1 mouse cellular context compared by ENCODE assay signal in the genomic region with DNA sequence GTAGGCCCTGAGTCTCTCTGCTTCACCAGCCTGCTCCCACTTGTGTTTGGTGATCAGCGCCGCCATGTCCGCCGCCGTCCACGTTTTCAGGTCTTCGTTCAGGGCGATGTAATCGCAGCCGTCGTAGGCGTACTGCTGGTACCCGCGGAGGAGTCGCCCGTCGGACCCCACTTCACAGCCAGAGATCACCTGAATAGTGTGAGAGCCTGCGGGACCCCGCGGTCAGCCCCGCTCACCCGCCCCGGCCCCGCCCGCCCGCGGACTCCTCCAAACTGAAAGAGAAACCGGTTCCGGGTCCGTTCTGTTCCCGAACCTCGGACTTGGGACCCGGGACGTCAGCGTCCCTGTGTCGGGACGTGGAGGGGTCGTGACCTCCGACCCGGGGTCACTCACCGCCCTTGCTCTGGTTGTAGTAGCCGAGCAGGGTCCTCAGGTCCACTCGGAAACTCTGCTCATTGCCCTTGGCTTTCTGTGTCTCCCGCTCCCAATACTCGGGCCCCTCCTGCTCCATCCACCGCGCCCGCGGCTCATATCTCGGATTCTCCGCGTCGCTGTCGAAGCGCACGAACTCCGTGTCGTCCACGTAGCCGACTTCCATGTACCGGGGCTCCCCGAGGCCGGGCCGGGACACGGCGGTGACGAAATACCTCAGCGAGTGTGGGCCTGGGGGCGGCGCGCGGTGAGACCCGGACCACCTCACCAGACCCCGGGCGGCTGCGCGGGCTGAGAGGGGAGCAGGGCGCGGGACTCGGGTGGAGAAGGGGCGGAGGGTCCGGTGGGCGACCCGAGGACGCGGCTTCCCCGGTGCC.
TF ChIP-seq lines count a peak whose summit lies in the region.

No protein-coding gene starts in this region.

TF ChIP-seq in myocyte, 11 proteins besides CTCF, POLR2A, EP300 and RAD21 (continued from another document):
- TF ChIP-seq MYOG (IDR thresholded peaks at IDR 0.05; ENCODE audit: control insufficient read depth in 1 of 3, insufficient read depth in 1 of 3, insufficient read length in 2 of 3, low read depth in 2 of 3), result no peak
- TF ChIP-seq USF1 (IDR thresholded peaks at IDR 0.05; ENCODE audit: low read depth), result no peak
- TF ChIP-seq POLR2AphosphoS2 (IDR thresholded peaks at IDR 0.05; ENCODE audit: insufficient read length, low read depth), result no peak
